Mouse (Mus musculus): ENCODE data around the gene Cryab. TPM values are rescaled to one million over a fixed set of nuclear protein-coding genes. Genes with fewer than 3 reads are reported as not detected.

Cryab gene
- polyA plus RNA-seq, 1 experiment from 2014 or later: 41.1 TPM

DNA sequence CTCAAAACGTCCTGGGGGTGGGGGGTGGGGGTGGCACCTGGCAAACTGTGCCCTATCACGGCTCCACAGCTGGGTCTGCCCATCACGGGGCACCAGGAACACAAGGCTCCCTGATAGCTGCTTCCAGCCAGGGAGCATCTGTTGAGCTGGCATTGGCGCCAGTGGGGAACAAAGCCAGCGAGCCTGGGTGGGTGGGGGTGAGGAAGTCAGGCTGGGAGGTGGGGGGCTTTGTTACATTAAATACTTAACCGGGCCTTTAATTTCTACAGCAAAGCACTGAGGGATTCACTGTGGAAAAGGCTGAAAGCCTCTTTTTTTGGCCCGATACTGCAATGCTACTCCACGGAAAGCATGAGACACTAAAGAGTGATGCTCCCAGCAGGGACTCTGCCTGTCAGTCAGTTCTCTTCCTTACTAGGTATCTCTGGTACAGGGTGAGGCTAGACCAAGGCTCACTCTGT, 28.6 kb upstream of the Cryab start:
- H3K9ac ChIP-seq: no peak overlapping the region; the same call in 1 of the 2 replicates
- WGBS: 30% methylated on average over 8 of the region's 8 CpGs
- H3K27ac ChIP-seq (ENCODE audit: low read depth): 0 out of 2 replicates have a peak overlapping the region, but pooled peaks have one; percentile 78
- H3K4me2 ChIP-seq: peak overlapping the region; percentile 51; the same call in 1 of the 2 replicates
- H3K27me3 ChIP-seq (ENCODE audit: insufficient read depth, low read length): no peaks in the 10 kb centered on the region
- H3K9me3 ChIP-seq (ENCODE audit: low read depth, low read length): no peaks in the 10 kb centered on the region
- DNase-seq (no peak), ATAC-seq (ENCODE audit: insufficient read depth) (no peak)
- H3K36me3 ChIP-seq (ENCODE audit: insufficient read depth): no peaks in the 10 kb centered on the region
- H3K4me1 ChIP-seq (ENCODE audit: insufficient read depth): peaks cover 27% of the 10 kb centered on the region
- no peak overlapping the region for H3K4me3 ChIP-seq (ENCODE audit: low read depth, low read length)
- TF ChIP-seq CTCF (IDR thresholded peaks at IDR 0.05; ENCODE audit: low read depth): no peak

DNA sequence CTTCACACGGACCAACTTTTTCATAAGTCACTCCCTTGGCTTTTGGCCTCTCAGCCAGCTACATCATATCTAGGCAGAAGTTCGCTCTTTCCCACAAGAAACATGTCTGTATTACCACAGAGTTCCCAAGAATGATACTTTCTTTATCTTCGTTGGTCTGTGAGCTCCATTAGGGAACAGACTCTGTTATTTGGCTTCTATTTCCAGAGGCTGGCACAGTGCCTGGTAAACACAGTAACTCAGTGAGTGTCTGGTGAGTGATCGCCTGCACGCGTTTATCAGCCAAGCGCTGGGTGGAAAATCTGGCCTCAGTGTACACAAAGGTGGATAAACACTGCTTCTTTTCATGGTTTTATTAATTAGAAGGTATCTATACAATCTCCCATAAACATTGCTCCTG, 27.7 kb upstream of the Cryab start:
- Histone ChIP-seq H3K27me3 (ENCODE audit: insufficient read depth, low read length) (no peaks in the 10 kb centered on the region), H3K27ac (ENCODE audit: low read depth) (peak overlapping the region; percentile 78), H3K4me3 (ENCODE audit: low read depth, low read length) (no peak overlapping the region), H3K4me1 (ENCODE audit: insufficient read depth) (peaks cover 28% of the 10 kb centered on the region), H3K9me3 (ENCODE audit: low read depth, low read length) (no peaks in the 10 kb centered on the region), H3K9ac (no peak overlapping the region), H3K36me3 (ENCODE audit: insufficient read depth) (no peaks in the 10 kb centered on the region), H3K4me2 (peak overlapping the region; percentile 51)
- TF ChIP-seq CTCF (IDR thresholded peaks at IDR 0.05; ENCODE audit: low read depth): no peak
- ATAC-seq (ENCODE audit: insufficient read depth): peak; percentile 74
- WGBS: 19% methylated on average over 7 of the region's 7 CpGs
- peak; percentile 97 for DNase-seq

DNA sequence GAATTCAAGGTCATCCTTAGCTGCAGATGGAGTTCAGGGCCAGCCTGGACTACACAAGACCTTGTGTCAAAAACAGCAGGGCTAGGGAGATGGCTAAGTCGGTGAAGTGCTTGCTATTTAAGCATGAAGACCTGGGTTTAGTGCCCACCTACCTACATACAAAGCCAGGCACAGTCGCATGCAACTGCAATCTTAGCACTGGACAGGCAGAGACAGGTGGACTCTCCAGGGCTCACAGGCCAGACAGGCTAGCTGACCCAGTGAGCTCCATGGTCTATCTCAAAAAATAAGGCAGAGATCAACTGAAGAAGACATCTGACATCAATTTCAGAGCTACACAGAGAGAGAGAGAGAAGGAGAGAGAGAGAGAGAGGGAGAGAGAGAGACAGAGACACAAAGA, 27.0 kb upstream of the Cryab start:
- Histone ChIP-seq H3K27me3 (ENCODE audit: insufficient read depth, low read length) (no peaks in the 10 kb centered on the region), H3K4me2 (no peak overlapping the region), H3K9ac (no peak overlapping the region)

DNA sequence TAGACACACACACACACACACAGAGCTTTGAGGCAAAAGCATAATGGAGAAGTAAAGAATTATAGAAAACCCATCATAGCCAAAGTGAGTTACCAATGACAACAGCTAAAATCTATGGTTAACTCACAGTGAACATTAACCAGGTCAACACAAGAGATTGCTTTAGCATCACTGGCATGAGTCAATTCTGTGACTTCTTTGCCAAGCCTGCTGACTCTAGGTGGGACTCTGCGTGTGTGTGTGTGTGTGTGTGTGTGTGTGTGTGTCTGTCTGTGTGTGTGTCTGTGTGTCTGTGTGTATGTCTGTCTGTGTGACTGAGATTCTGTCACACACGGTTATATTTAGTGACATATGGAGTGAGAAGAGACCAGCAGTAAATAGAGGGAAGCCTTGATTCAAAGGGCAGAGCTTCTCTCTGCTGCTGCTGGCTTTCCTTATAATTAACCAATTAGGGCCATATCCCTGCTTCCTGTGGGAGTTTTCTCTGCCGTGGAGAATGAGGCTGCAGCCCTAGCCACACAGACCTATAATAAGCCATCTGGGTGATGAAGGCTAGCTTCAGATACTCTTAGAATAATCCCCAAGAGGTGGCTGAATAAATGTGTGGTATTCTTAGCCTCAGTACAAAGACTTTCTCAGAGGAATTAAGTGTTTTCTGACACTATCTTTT, 26.3 kb upstream of the Cryab start:
- Histone ChIP-seq H3K4me1 (ENCODE audit: insufficient read depth) (peaks cover 29% of the 10 kb centered on the region), H3K4me3 (ENCODE audit: low read depth, low read length) (no peak overlapping the region), H3K27me3 (ENCODE audit: insufficient read depth, low read length) (no peaks in the 10 kb centered on the region), H3K27ac (ENCODE audit: low read depth) (no peak overlapping the region), H3K36me3 (ENCODE audit: insufficient read depth) (no peaks in the 10 kb centered on the region), H3K9ac (no peak overlapping the region), H3K4me2 (no peak overlapping the region; the same call in 1 of the 2 replicates), H3K9me3 (ENCODE audit: low read depth, low read length) (no peaks in the 10 kb centered on the region)
- ATAC-seq (ENCODE audit: insufficient read depth) (no peak), DNase-seq (no peak)
- WGBS: 36% methylated on average over 3 of the region's 3 CpGs
- no peak for TF ChIP-seq CTCF (IDR thresholded peaks at IDR 0.05; ENCODE audit: low read depth)

More for the DNA sequence above, 27.0 kb upstream of the Cryab start:
- WGBS: 69% methylated on average over 2 of the region's 2 CpGs
- H3K4me1 ChIP-seq (ENCODE audit: insufficient read depth): peaks cover 29% of the 10 kb centered on the region
- no peak for TF ChIP-seq CTCF (IDR thresholded peaks at IDR 0.05; ENCODE audit: low read depth)
- H3K9me3 ChIP-seq (ENCODE audit: low read depth, low read length): no peaks in the 10 kb centered on the region
- no peak overlapping the region for H3K27ac ChIP-seq (ENCODE audit: low read depth)
- DNase-seq (no peak), ATAC-seq (ENCODE audit: insufficient read depth) (no peak)
- no peak overlapping the region for H3K4me3 ChIP-seq (ENCODE audit: low read depth, low read length)
- H3K36me3 ChIP-seq (ENCODE audit: insufficient read depth): no peaks in the 10 kb centered on the region

DNA sequence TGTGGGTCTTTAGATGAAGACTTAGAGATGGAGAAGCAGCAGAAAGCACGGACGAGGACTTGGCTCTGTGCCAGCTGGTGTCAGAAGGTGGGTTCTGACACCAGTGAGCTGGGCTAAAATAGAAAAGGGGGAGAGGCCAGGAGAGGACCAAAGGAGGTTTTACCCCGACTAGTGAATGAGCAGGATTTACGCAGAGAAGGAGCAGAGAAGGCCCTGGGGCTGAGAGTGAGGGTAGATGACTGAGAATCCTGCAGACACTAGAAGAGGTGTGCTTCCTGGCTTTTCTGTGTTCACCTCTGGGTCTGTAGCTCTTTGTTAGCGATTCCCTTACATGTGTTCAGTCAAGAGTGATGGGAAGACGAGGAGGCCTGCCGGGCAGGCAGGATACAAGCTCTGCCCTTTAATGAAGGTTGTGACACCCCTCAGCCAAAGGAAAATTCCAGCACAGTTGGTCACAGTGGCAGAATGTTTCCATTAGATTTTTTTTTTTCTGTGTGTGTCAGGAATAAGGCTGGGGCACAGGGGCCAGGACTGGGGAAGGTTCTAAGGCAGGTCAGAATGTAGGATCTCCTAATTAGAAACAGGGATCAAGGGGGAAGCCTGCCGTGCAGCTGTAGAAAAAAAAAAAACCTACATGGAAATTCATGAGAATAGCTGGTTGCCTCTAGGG, 25.1 kb upstream of the Cryab start:
- TF ChIP-seq CTCF (IDR thresholded peaks at IDR 0.05; ENCODE audit: low read depth): no peak
- H3K9ac ChIP-seq: no peak overlapping the region
- no peaks in the 10 kb centered on the region for H3K27me3 ChIP-seq (ENCODE audit: insufficient read depth, low read length)
- peaks cover 29% of the 10 kb centered on the region for H3K4me1 ChIP-seq (ENCODE audit: insufficient read depth)
- H3K36me3 ChIP-seq (ENCODE audit: insufficient read depth): no peaks in the 10 kb centered on the region
- H3K4me2 ChIP-seq: peak overlapping the region; percentile 91
- no peak overlapping the region for H3K4me3 ChIP-seq (ENCODE audit: low read depth, low read length)
- ATAC-seq (ENCODE audit: insufficient read depth) (no peak), DNase-seq (peak; percentile 36)
- 55% methylated on average over 8 of the region's 8 CpGs for WGBS
- no peak overlapping the region for H3K27ac ChIP-seq (ENCODE audit: low read depth)
- no peaks in the 10 kb centered on the region for H3K9me3 ChIP-seq (ENCODE audit: low read depth, low read length)

DNA sequence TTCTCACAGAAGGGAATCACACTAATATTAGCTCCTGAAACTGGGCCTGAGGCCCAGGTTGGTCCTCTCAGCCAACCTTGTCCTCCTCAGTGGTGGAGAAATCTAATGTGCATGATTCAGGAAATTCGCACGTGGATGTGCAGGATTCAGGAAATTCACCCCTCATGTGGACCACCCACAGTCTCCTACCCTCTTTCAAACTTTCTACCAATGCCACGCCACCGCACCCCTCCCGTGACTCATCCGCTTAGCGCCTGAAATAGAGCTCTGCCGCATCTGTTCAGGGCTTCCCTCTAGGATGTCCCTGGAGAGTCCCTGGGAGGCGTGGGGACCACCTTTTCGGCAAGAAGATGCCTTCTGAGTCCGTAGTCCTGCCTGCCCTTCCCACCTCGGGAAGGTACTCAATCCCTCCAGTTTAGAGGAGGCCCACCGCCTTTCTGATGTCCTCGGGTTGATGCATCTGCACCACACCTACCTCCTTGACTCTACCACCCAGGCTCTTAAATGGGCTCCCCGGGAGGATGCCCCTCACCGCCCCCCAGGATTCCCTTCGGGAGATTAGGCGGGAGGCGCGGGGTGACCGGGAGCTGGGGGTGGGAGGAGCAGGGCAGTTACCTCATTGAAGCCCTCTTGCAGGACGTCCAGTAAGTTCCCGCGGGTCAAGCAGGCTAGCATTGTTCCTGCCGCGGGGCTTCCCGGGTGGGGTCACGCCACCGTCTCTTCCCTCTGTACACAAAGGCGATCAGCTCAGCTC, 23.8 kb upstream of the Cryab start:
- Histone ChIP-seq H3K9ac (peak overlapping the region; percentile 73), H3K4me1 (ENCODE audit: insufficient read depth) (peaks cover 20% of the 10 kb centered on the region), H3K4me3 (ENCODE audit: low read depth, low read length) (peak overlapping the region; percentile 58), H3K9me3 (ENCODE audit: low read depth, low read length) (no peaks in the 10 kb centered on the region), H3K27me3 (ENCODE audit: insufficient read depth, low read length) (no peaks in the 10 kb centered on the region), H3K36me3 (ENCODE audit: insufficient read depth) (no peaks in the 10 kb centered on the region), H3K4me2 (peak overlapping the region; percentile 91), H3K27ac (ENCODE audit: low read depth) (peak overlapping the region; percentile 9; the same call in 1 of the 2 replicates)
- DNase-seq: peak; percentile 59
- TF ChIP-seq CTCF (IDR thresholded peaks at IDR 0.05; ENCODE audit: low read depth): no peak
- peak; percentile 5; the same call in 1 of the 2 replicates for ATAC-seq (ENCODE audit: insufficient read depth)
- 3% methylated on average over 30 of the region's 30 CpGs for WGBS

Measured in lung, embryonic 14.5 days (tissue).